Mouse (Mus musculus): ENCODE data around the gene Arhgef12. TPM values are rescaled to one million over a fixed set of nuclear protein-coding genes. Genes with fewer than 3 reads are reported as not detected.

Arhgef12 gene
- polyA plus RNA-seq, 1 experiment from 2014 or later, result 11.2 TPM

DNA sequence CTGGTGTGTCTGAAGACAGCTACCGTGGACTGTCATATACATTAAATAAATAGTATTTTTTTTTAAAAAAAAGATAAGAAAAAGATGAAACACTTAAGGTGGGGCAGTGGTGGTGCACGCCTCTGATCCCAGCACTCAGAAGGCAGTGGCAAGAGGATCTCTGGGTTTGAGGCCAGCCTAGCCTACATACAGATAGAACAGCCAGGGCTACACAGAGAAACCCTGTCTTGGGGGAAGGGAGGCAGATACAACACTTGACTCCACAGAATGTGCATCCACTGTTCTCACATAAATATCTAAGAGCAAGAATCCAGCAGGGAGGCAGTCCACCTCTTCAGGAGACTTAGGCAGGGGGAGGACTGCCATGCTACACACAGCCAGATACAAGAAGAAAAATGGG lies 4.1 kb downstream of the Arhgef12 start:
- Histone ChIP-seq H3K4me1 (replicated peaks; ENCODE audit: insufficient read depth, low read length) (peaks cover 10% of the 10 kb centered on the region), H3K4me3 (replicated peaks; ENCODE audit: low read depth, low read length) (peak overlapping the region; percentile 93), H3K36me3 (ENCODE audit: insufficient read depth, low read length) (no peaks in the 10 kb centered on the region), H3K27ac (no peak overlapping the region), H3K4me2 (ENCODE audit: low read length) (peak overlapping the region; percentile 81), H3K9ac (ENCODE audit: low read depth, low read length) (peak overlapping the region; percentile 97; the same call in 1 of the 2 replicates), H3K9me3 (replicated peaks; ENCODE audit: low read length) (no peaks in the 10 kb centered on the region), H3K27me3 (ENCODE audit: insufficient read depth, low read length) (no peaks in the 10 kb centered on the region)
- TF ChIP-seq CTCF (IDR thresholded peaks at IDR 0.05; ENCODE audit: low read depth), result no peak
- DNase-seq (ENCODE audit: low spot score) (no peak), ATAC-seq (replicated peaks; ENCODE audit: low FRiP score, low read depth) (no peak)
- 81% methylated on average over 2 of the region's 2 CpGs for whole genome bisulfite sequencing

DNA sequence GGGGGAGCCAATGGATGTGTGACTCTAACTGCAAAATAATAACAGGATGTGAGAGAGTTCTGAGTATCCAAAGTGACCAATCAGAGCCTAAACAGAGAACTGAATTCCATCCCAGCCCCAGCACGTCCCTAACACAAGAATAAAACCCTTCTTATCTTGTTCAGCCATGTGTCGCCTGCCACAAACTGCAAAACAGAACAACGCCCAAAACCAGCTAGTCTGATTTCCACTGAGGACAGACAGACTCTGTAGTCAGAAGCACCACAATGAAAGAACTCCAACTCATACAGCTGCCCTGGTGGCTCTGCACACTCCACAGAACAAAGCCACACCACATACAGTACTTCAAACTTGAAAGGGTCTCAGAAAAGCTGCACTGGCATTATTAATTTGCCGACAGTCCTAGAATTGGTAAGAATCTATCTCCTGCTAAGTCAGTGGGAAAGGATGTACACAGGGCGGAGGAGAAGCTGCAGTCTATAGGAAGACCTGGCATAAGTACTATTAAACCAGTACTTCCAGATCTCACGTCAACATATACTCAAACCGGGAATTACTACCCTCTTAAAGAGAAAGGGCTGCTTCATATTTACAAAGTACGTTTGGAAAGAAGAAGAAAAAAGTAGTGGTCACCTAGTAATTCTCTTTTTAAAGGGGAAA lies 5.0 kb downstream of the Arhgef12 start:
- H3K9ac ChIP-seq (ENCODE audit: low read depth, low read length), result no peak overlapping the region

DNA sequence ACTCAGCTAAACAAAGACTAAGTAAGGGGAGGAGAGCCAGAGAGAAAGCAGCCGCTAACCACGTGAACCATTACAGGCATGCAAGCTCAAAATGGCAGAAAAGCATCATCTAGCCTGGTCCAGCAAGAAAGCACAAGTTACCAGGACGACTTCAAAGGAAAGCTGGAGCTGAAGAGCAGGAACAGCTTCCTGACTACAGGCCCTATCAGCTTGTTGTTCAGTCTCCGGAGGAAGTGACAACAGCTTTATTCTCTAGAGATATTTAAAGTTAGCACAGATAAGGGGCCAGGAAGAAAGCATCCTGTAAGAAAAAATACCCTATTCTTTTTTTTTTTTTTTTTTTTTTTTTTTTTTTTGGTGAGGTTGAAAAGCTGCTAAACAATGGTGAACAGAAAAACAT lies 8.1 kb downstream of the Arhgef12 start:
- ATAC-seq (replicated peaks; ENCODE audit: low FRiP score, low read depth), result no peak
- no peak overlapping the region for H3K4me3 ChIP-seq (replicated peaks; ENCODE audit: low read depth, low read length)
- H3K4me1 ChIP-seq (replicated peaks; ENCODE audit: insufficient read depth, low read length), result peaks cover 15% of the 10 kb centered on the region
- no peaks in the 10 kb centered on the region for H3K9me3 ChIP-seq (replicated peaks; ENCODE audit: low read length)
- no peaks in the 10 kb centered on the region for H3K36me3 ChIP-seq (ENCODE audit: insufficient read depth, low read length)
- no peak overlapping the region for H3K9ac ChIP-seq (ENCODE audit: low read depth, low read length)
- no peaks in the 10 kb centered on the region for H3K27me3 ChIP-seq (ENCODE audit: insufficient read depth, low read length)
- no peak for TF ChIP-seq CTCF (IDR thresholded peaks at IDR 0.05; ENCODE audit: low read depth)
- no peak overlapping the region for H3K4me2 ChIP-seq (ENCODE audit: low read length)
- WGBS, result 45% methylated on average over 4 of the region's 4 CpGs
- H3K27ac ChIP-seq, result no peak overlapping the region
- DNase-seq (ENCODE audit: low spot score), result peak; percentile 59

More for the DNA sequence above, 5.0 kb downstream of the Arhgef12 start:
- peak overlapping the region; percentile 51; the same call in 1 of the 2 replicates for H3K27ac ChIP-seq
- no peaks in the 10 kb centered on the region for H3K9me3 ChIP-seq (replicated peaks; ENCODE audit: low read length)
- no peaks in the 10 kb centered on the region for H3K36me3 ChIP-seq (ENCODE audit: insufficient read depth, low read length)
- ATAC-seq (replicated peaks; ENCODE audit: low FRiP score, low read depth) (no peak), DNase-seq (ENCODE audit: low spot score) (no peak)
- H3K4me1 ChIP-seq (replicated peaks; ENCODE audit: insufficient read depth, low read length), result peaks cover 10% of the 10 kb centered on the region
- WGBS, result 62% methylated on average over 8 of the region's 8 CpGs
- peak overlapping the region; percentile 81 for H3K4me2 ChIP-seq (ENCODE audit: low read length)
- H3K4me3 ChIP-seq (replicated peaks; ENCODE audit: low read depth, low read length), result peak overlapping the region; percentile 20
- no peaks in the 10 kb centered on the region for H3K27me3 ChIP-seq (ENCODE audit: insufficient read depth, low read length)
- TF ChIP-seq CTCF (IDR thresholded peaks at IDR 0.05; ENCODE audit: low read depth), result no peak

DNA sequence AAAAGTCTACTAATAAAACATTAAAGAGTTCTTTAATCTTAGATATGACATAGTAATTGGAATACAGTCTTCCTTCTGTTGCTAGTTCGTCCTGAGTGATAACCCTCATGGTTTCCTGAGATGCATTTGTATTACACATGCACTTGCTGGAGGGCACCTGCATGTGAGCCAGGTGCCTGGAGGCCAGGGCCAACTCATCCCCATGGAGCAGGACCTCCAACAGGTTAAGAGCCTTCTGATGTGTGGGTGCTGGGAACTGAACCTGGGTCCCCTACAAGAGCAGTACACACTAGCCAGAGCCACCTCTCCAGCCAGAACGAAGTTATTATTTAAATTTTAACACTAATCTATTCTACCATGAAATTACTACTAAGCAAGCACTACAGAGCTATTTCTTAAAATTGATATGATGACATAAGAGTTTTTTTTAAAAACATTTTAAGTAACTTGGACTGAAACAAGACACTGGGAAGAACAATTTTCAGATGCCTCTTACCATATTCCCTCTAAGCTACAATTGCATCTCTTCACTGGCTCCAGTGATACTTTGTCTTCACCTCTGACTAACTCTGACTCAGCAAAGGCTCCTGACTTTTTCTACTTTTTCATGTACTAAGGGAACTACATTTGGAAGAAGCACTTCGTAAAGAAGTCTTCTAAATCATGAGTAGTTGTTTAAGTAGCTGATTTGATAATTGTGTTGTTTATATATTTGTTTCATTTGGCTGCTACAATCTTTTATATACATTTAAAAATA lies 9.1 kb downstream of the Arhgef12 start:
- Histone ChIP-seq H3K27me3 (ENCODE audit: insufficient read depth, low read length) (no peaks in the 10 kb centered on the region), H3K4me3 (replicated peaks; ENCODE audit: low read depth, low read length) (no peak overlapping the region), H3K36me3 (ENCODE audit: insufficient read depth, low read length) (no peaks in the 10 kb centered on the region), H3K9me3 (replicated peaks; ENCODE audit: low read length) (no peaks in the 10 kb centered on the region), H3K9ac (ENCODE audit: low read depth, low read length) (no peak overlapping the region), H3K4me1 (replicated peaks; ENCODE audit: insufficient read depth, low read length) (peaks cover 14% of the 10 kb centered on the region), H3K4me2 (ENCODE audit: low read length) (no peak overlapping the region), H3K27ac (no peak overlapping the region)
- no peak for ATAC-seq (replicated peaks; ENCODE audit: low FRiP score, low read depth)
- no peak for DNase-seq (ENCODE audit: low spot score)
- no peak for TF ChIP-seq CTCF (IDR thresholded peaks at IDR 0.05; ENCODE audit: low read depth)
- 88% methylated on average over 3 of the region's 3 CpGs for WGBS

DNA sequence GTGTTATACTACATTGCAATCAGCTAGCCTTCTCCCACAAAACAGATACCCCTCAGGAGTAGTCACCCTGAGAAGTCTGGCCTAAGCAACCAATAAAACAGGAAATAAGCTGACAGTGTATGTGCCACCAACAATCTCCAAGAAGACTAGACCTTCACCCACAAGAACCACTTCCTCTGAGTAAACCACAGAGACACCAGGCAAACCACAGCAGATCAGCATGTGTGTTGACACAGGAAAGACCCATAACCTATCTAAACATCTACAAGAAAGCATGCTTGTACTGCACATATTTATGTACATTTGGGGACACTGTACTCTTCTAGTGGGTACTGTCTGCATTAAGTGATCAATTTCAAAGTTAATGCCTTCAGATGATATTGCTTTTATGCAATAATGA lies 10.7 kb downstream of the Arhgef12 start:
- TF ChIP-seq CTCF (IDR thresholded peaks at IDR 0.05; ENCODE audit: low read depth), result no peak
- Histone ChIP-seq H3K36me3 (ENCODE audit: insufficient read depth, low read length) (no peaks in the 10 kb centered on the region), H3K4me3 (replicated peaks; ENCODE audit: low read depth, low read length) (no peak overlapping the region), H3K9ac (ENCODE audit: low read depth, low read length) (no peak overlapping the region), H3K4me2 (ENCODE audit: low read length) (no peak overlapping the region), H3K9me3 (replicated peaks; ENCODE audit: low read length) (no peaks in the 10 kb centered on the region), H3K4me1 (replicated peaks; ENCODE audit: insufficient read depth, low read length) (peaks cover 7% of the 10 kb centered on the region), H3K27me3 (ENCODE audit: insufficient read depth, low read length) (no peaks in the 10 kb centered on the region), H3K27ac (no peak overlapping the region)
- ATAC-seq (replicated peaks; ENCODE audit: low FRiP score, low read depth) (no peak), DNase-seq (ENCODE audit: low spot score) (no peak)

DNA sequence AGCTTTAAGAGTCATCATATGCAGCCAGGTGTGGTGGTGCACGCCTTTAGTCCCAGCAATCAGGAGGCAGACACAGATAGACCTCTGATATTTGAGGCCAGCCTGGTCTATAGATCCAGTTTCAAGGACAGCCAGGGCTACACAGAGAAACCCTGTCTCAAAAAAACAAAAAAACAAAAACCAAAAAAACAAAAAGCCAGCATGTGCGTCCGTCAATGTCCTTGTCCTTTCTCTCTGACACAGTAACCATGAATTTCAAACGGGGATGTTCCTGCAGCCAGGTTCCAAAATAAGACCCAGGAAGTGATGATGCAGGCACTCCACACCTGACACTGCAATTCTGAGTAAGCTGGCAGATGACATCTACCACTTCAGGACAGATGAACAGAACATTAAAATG lies 12.2 kb downstream of the Arhgef12 start:
- ATAC-seq (replicated peaks; ENCODE audit: low FRiP score, low read depth), result no peak
- Histone ChIP-seq H3K36me3 (ENCODE audit: insufficient read depth, low read length) (no peaks in the 10 kb centered on the region), H3K9me3 (replicated peaks; ENCODE audit: low read length) (no peaks in the 10 kb centered on the region), H3K4me3 (replicated peaks; ENCODE audit: low read depth, low read length) (no peak overlapping the region), H3K9ac (ENCODE audit: low read depth, low read length) (no peak overlapping the region), H3K4me2 (ENCODE audit: low read length) (no peak overlapping the region), H3K27ac (no peak overlapping the region), H3K4me1 (replicated peaks; ENCODE audit: insufficient read depth, low read length) (peaks cover 7% of the 10 kb centered on the region), H3K27me3 (ENCODE audit: insufficient read depth, low read length) (no peaks in the 10 kb centered on the region)
- TF ChIP-seq CTCF (IDR thresholded peaks at IDR 0.05; ENCODE audit: low read depth), result no peak
- 80% methylated on average over 4 of the region's 4 CpGs for WGBS
- no peak for DNase-seq (ENCODE audit: low spot score)
